Mouse (Mus musculus): ENCODE measurements around the gene Omp.

DNA sequence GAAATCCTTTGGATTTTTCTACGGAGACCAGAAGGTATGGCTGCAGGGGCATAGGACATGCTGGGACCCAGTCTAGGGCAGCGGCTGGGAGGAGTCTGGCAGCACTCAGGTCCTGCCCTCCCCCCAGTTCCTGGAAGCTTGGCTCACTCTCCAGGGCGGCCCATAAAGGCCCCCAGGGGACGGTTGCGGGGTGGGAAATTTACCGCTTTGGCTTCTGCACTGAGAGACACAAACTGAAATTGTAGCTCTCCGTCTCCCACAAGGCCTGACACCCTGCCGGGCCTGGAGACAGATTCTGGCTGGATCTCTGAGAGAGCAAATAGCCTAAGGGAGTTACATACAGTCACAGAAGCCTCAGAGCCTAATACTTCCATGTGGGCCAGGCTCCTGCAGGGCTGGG lies 7.1 kb upstream of the Omp start:
- no peak for TF ChIP-seq CTCF (IDR thresholded peaks at IDR 0.05; ENCODE audit: low read depth, low read length)
- no peak for TF ChIP-seq GATA2 (IDR thresholded peaks at IDR 0.05; ENCODE audit: borderline replicate concordance, low read depth, low read length)
